Mouse (Mus musculus): Measurements from ENCODE around the gene Mycl.

GRCm38 (mm10) chr4:122955412-122956136 is 39.9 kb upstream of the Mycl start:
- TF ChIP-seq CTCF (IDR thresholded peaks at IDR 0.05; ENCODE audit: insufficient read depth, low read length) (no peak), POLR2A (IDR thresholded peaks at IDR 0.05; ENCODE audit: borderline replicate concordance, extremely low read depth, low read depth, low read length) (no peak)

Measured in lung, adult 2 months (tissue).